Mouse (Mus musculus) olfactory bulb, adult 2 months (tissue): Measurements from ENCODE around the gene Pxn.

Experiments
- CTCF ChIP-seq: fragments of 200-500 bp; IDR thresholded peaks from 2 replicates; pipeline ENCODE4 v1.5.1; 2012; ENCODE audit warnings: low read depth, mild to moderate bottlenecking, low read length, moderate library complexity; ENCODE audit not compliant: insufficient read depth
- POLR2A ChIP-seq: fragments of 200-500 bp; IDR thresholded peaks from 2 replicates; pipeline ENCODE4 v1.6.1; 2012; ENCODE audit warnings: mild to moderate bottlenecking, low read depth, low read length, moderate library complexity; ENCODE audit not compliant: insufficient read depth

GRCm38 (mm10) chr5:115465642-115466420 is 40.6 kb upstream of the Pxn start, which contains the start of gene Pla2g1b:
- TF ChIP-seq POLR2A (no peak), CTCF (no peak)
